Mouse (Mus musculus) megakaryocyte, embryonic 14.5 days (primary cell): ENCODE results near the gene Klrc1. TPM values are rescaled to one million over a fixed set of nuclear protein-coding genes. Genes with fewer than 3 reads are reported as not detected.
"Not testable (repeated sequence)": the region's sequence is repeated elsewhere in the genome, so short reads cannot be mapped to it uniquely, and the experiment has no call there.

ENCODE experiments used
- H3K27me3 ChIP-seq: replicated peaks from 2 replicates; pipeline ENCODE3; 2012; ENCODE audit warnings: inconsistent platforms
- H3K36me3 ChIP-seq: replicated peaks from 2 replicates; pipeline ENCODE3; 2012; ENCODE audit warnings: low read length, inconsistent platforms, mixed read lengths
- H3K4me1 ChIP-seq: 2 replicates; pipeline ENCODE4 v1.6.1; 2012; ENCODE audit warnings: inconsistent platforms
- H3K4me3 ChIP-seq: replicated peaks from 2 replicates; pipeline ENCODE3; 2012; ENCODE audit warnings: moderate library complexity, mild to moderate bottlenecking, inconsistent platforms
- H3K9me3 ChIP-seq: 2 replicates; pipeline ENCODE4 v1.6.1; 2012; ENCODE audit warnings: inconsistent platforms
- FLI1 ChIP-seq: IDR thresholded peaks from 2 replicates; pipeline ENCODE4 v1.6.1; 2012; ENCODE audit warnings: low read length, inconsistent platforms, mixed read lengths
- GATA1 ChIP-seq: IDR thresholded peaks from 3 replicates; pipeline ENCODE4 v1.6.1; 2012; ENCODE audit warnings: mixed read lengths, low read length, inconsistent platforms, borderline replicate concordance
- polyA plus RNA-seq: library from polyadenylated mRNA; stranded (reverse); fragments of >175 nt; gene quantifications from 2 replicates; pipeline ENCODE4 v1.2.3, GENCODE M21; 2012; ENCODE audit warnings: low replicate concordance; ENCODE audit not compliant: insufficient read depth

Klrc1 gene
- not detected in 2 replicates for polyA plus RNA-seq

DNA sequence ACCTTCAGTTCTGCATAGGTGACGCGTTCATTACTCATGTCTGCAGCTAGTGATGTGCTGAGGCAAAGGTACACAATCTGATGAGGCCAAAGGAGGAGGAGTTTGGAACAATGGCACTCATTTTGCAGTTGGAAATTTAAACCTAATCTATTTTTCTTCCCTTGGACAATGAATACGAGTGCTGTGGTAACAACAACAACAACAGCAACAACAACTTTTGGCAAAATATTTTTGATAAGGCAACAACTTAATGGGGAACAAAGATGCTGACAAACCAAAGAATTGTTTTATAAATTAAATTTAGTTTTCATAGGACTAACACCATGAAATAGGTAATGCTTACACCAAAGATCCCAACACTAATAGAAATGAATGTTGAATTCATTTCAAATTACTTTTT is at the start of gene Klrc1:
TSS of gene Klrc1 (minus strand) at position 101 of the 400 bp plus-strand sequence.
- Histone ChIP-seq H3K9me3 (no peaks in the 10 kb centered on the region), H3K36me3 (no peaks in the 10 kb centered on the region), H3K4me3 (no peak within 1 kb of the TSS), H3K27me3 (no peaks in the 10 kb centered on the region), H3K4me1 (no peaks in the 10 kb centered on the region)
- TF ChIP-seq GATA1 (no peak), FLI1 (no peak)

DNA sequence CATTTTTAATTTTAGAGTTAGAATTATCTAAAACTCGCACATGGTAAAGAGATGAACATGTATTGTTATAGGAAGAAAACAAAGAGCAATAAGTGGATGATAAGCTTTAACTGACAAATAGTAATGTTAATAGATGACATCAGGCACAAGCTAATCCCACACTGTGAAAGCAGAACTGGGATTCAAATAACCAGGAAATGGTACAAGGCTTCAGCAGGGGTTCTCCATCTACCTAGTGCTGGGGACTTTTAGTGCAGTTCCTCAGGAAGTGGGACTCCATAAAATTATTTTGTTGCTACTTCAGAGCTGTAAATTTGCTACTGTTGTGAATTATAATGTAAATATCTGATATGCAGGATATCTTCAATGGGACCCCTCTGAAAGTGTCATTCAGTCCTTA is 48.5 kb upstream of the Klrc1 start:
- H3K4me1 ChIP-seq, result no peaks in the 10 kb centered on the region
- H3K9me3 ChIP-seq, result no peaks in the 10 kb centered on the region
- H3K27me3 ChIP-seq, result no peaks in the 10 kb centered on the region
- H3K36me3 ChIP-seq, result no peaks in the 10 kb centered on the region
- no peak overlapping the region for H3K4me3 ChIP-seq
- TF ChIP-seq GATA1, result no peak
- no peak for TF ChIP-seq FLI1

GRCm38 (mm10) chr6:129721390-129721789 is 42.6 kb upstream of the Klrc1 start:
- Histone ChIP-seq H3K4me3 (no peak overlapping the region), H3K27me3 (no peaks in the 10 kb centered on the region), H3K36me3 (no peaks in the 10 kb centered on the region), H3K4me1 (no peaks in the 10 kb centered on the region), H3K9me3 (no peaks in the 10 kb centered on the region)
- TF ChIP-seq GATA1 (no peak), FLI1 (no peak)

DNA sequence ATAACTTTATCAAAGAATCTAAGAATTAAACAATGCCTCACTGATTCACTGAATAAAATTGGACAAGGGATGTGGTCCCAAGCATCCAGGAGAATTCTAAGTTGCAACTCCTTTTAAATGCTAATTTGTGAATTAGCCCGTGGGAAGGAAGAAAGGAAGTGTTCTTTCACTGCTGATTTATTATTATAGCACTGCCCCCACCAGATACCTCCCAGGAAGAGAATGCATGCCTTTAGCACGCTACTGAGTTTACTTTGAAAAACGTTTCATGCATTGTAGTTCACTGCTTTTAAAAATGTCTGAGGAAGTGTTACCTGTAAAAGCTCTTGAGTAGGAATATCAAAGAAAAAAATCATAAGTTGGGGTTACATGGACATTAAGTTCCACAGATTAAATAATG is 41.7 kb upstream of the Klrc1 start:
- H3K27me3 ChIP-seq, result no peaks in the 10 kb centered on the region
- no peaks in the 10 kb centered on the region for H3K36me3 ChIP-seq
- H3K4me3 ChIP-seq, result no peak overlapping the region
- no peak for TF ChIP-seq GATA1
- TF ChIP-seq FLI1, result no peak
- no peaks in the 10 kb centered on the region for H3K4me1 ChIP-seq
- no peaks in the 10 kb centered on the region for H3K9me3 ChIP-seq

DNA sequence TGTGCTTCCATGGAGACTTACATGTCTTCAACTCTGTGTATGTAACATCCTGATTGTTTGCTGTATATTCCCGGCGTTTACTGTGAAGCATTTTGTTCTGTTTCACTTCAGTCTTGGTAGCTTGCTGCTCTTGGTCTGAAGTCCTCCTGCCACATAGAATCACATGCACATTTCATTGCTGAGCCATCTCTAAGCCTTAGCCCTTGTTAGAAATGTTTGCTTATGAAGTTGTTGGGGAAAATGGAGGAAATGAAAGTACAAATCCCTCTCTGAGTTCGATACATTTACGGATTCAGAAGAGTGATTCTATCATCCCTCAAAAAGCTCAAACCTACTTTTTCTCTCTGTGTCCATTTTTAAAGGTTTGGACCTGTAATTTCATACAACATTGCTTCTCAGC is 38.3 kb upstream of the Klrc1 start, which contains the start of gene Klri1:
TSS of gene Klri1 (minus strand) at position 101 of the 400 bp plus-strand sequence.
- H3K4me1 ChIP-seq, result peaks cover 5% of the 10 kb centered on the region; the same call in 1 of the 2 replicates
- H3K4me3 ChIP-seq, result no peak within 1 kb of the TSS
- no peaks in the 10 kb centered on the region for H3K27me3 ChIP-seq
- no peaks in the 10 kb centered on the region for H3K9me3 ChIP-seq
- TF ChIP-seq GATA1 (no peak), FLI1 (no peak)
- H3K36me3 ChIP-seq, result no peaks in the 10 kb centered on the region

DNA sequence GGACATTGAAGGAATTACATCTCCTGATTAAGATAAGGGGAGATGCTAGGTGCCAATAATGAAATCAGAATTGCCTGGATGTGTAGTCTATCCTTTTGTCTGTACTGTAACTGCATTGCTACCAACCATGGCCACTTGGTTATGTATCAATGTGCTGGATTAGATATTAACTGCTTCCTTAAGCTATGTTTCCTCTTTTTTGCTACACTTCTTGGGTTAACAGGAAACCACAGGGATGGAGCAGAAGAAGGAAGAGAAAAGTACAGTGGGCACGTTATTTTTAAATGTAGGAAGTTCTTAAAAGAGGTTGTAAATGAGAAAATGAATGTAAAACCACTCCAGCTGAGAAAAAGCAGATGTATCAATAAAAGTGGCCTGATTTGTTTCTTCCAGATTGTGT is 34.8 kb upstream of the Klrc1 start:
- Histone ChIP-seq H3K36me3 (no peaks in the 10 kb centered on the region), H3K27me3 (no peaks in the 10 kb centered on the region), H3K4me3 (no peak overlapping the region), H3K4me1 (peaks cover 5% of the 10 kb centered on the region; the same call in 1 of the 2 replicates), H3K9me3 (no peaks in the 10 kb centered on the region)
- TF ChIP-seq GATA1, result no peak
- no peak for TF ChIP-seq FLI1

GRCm38 (mm10) chr6:129691436-129691835 is 12.7 kb upstream of the Klrc1 start:
- H3K9me3 ChIP-seq, H3K27me3 ChIP-seq, H3K36me3 ChIP-seq, H3K4me3 ChIP-seq, H3K4me1 ChIP-seq: not testable (repeated sequence)

DNA sequence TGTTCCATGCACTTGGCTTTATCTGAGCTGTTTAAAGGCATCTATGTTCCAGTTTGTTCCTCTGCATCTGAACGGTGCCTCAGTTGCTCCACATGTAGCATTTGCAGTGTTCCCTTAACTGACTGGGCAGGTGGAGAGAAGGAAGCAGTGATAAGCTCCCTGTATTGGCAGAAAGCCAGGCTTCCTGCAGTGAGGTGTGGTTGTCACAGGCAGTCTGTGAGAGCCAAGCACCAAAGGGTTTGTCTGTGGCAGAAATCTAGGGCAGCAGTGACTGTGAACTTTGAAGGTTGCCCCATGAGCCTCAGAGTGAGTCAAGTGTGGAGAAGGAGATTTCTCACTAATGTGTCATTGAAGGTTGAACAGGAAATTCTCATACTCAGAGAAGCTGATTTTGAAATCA is 1.6 kb upstream of the Klrc1 start:
- Histone ChIP-seq H3K36me3 (no peaks in the 10 kb centered on the region), H3K4me3 (no peak overlapping the region), H3K27me3 (no peaks in the 10 kb centered on the region), H3K9me3 (no peaks in the 10 kb centered on the region), H3K4me1 (no peaks in the 10 kb centered on the region)
- TF ChIP-seq FLI1 (no peak), GATA1 (no peak)

DNA sequence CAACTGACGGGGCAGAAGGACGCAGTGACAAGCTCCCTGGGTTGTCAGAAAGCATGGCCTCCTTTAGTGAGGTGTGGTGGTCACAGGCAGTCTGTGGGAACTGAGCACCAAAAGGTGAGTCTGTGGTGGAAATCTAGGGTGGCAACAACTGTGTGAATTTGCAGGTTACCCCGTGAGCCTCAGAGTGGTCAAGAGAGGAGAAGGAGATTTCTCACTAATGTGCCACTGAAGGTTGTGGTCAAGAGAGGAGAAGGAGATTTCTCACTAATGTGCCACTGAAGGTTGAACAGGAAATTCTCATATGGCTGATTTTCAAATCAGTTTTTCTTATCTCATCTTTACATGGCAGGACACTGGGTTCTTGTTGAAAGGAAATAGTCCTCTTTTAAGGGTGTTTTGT is 17.5 kb downstream of the Klrc1 start:
- not testable (repeated sequence) for H3K27me3 ChIP-seq, H3K4me1 ChIP-seq, H3K9me3 ChIP-seq, H3K36me3 ChIP-seq, H3K4me3 ChIP-seq

DNA sequence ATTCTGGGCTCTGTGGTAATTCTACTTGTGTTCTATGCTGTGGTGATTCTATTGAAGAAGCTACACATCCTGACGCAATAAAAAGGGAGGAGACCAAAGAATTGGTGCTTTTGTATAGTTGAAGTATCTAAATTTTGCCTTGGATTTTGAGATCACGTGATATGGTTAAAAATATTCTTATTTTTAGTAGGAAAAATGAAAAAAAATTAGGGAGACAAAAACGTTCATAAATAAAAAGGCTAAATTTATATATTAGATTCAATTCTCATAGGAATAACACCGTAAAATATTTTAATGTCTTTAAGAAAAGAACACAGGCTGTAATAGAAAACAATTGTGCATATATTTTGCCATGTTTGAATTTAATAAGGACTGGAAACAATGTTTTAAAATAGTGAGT is 18.2 kb downstream of the Klrc1 start, which contains the start of gene Klrc2:
TSS of gene Klrc2 (minus strand) at position 101 of the 400 bp plus-strand sequence.
- H3K4me3 ChIP-seq, H3K9me3 ChIP-seq, H3K4me1 ChIP-seq, H3K27me3 ChIP-seq, H3K36me3 ChIP-seq: not testable (repeated sequence)

DNA sequence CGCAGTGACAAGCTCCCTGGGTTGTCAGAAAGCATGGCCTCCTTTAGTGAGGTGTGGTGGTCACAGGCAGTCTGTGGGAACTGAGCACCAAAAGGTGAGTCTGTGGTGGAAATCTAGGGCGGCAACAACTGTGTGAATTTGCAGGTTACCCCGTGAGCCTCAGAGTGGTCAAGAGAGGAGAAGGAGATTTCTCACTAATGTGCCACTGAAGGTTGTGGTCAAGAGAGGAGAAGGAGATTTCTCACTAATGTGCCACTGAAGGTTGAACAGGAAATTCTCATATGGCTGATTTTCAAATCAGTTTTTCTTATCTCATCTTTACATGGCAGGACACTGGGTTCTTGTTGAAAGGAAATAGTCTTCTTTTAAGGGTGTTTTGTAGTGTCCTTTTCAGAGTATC is 34.7 kb downstream of the Klrc1 start:
- not testable (repeated sequence) for H3K36me3 ChIP-seq, H3K4me3 ChIP-seq, H3K27me3 ChIP-seq, H3K4me1 ChIP-seq, H3K9me3 ChIP-seq

- H3K36me3 ChIP-seq, H3K4me3 ChIP-seq, H3K4me1 ChIP-seq, H3K27me3 ChIP-seq, H3K9me3 ChIP-seq: not testable (repeated sequence)
Observed at GRCm38 (mm10) chr6:129643237-129643636, 35.5 kb downstream of the Klrc1 start, which contains the start of gene Klrc3. Gene Klrc3, minus strand, starts transcription at chr6:129643337.

GRCm38 (mm10) chr6:129631046-129631445 is 47.7 kb downstream of the Klrc1 start:
- not testable (repeated sequence) for H3K36me3 ChIP-seq, H3K4me3 ChIP-seq, H3K27me3 ChIP-seq, H3K4me1 ChIP-seq, H3K9me3 ChIP-seq
